Mouse (Mus musculus): ENCODE measurements at regions not wholly inside any gene's neighbourhood (a gene's known extent, or its start where the extent isn't known, plus 50 kb on each side); places are given as distances from the start of the nearest gene placed in this dataset.

DNA sequence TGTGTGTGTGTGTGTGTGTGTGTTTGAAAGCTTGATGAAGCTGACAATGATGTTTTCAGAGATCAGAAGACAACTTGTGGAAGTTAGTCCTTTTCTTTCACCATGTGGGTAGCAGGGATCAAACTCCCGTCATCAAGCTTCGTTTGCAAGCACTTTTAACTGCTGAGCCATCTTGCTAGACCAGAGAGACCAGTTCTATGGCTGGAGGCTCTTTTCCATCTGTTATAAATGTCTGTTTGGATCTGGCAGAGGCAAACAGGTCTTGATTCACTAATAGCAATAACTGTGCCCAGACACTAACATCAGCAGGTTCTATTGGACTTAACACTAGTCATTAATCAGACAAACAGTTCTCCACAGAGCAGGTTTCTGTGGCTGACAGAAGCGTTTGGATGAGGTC, 150.1 kb upstream of the Stmnd1 start:
- DNase-seq (ENCODE audit: low read depth, low spot score): no peak

DNA sequence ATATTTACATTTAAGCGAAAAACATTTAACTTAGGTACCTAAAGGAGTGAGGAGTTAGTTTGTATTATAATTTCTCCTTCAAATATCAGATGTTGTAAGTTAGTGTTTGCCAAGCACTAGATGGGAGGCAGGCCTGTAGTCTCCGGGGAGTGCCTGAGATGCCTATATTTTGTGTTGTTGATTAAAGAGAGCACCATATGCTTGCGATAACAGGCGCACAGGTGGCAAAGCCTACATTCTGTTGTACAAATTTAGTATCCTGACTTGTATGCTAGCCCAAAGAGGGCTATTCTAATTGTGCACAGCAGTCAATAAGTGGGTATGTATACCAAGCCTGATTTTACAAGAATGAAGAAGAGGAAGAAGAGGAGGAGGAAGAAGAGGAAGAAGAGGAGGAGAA, 151.8 kb upstream of the Atxn1 start:
- DNase-seq (ENCODE audit: low read depth, low spot score): peak; percentile 65

DNA sequence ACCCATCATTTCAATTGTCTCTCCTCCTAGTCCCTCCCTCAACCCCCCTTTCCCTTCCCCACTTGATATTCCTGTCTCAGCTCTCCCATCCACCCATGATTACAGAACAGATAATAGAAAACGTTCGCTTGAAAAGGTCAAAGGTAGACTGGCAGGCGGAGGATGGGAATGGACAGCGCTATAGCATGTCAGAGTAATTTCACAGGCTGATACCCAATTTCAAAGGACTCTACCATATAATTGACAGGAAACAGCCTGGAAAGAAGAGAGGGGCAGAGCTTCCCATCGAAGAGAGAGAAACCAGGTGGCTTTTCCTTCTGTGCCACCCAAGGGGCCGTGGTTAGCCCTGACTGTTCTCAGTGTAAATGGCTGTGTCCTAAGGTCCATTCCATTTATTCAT, 140.2 kb upstream of the Atxn1 start:
- no peak for DNase-seq (ENCODE audit: low read depth, low spot score)

GRCm38 (mm10) chr13:46098621-46099020, 133.8 kb upstream of the Atxn1 start:
- DNase-seq (ENCODE audit: low read depth, low spot score): no peak

- DNase-seq (ENCODE audit: low read depth, low spot score): peak; percentile 70
Observed at GRCm38 (mm10) chr13:46098131-46098530, 133.3 kb upstream of the Atxn1 start.

- no peak for DNase-seq (ENCODE audit: low read depth, low spot score)
Observed at GRCm38 (mm10) chr13:46096968-46097367, 132.2 kb upstream of the Atxn1 start.

GRCm38 (mm10) chr13:46096416-46096815, 131.6 kb upstream of the Atxn1 start:
- peak; percentile 75 for DNase-seq (ENCODE audit: low read depth, low spot score)

DNA sequence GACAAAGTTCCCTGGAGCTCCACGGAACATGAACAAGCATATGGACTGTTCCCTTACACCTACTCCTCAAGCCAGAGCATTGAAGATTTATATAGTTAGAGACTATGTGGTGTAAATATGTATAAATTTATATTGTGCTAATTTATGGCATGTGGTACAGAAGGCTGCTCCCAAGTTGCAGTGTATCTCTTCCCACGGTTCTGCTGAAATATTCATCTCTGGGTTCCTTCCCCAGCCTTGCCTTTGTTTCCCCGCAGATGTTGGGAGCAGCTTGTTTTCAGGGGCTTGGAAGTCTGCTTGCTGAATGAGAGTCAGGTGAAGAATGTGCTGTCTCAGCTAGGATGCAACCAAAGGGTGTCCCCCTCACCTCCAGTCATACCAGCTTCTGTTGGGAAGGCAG, 128.0 kb upstream of the Atxn1 start:
- peak; percentile 51 for DNase-seq (ENCODE audit: low read depth, low spot score)

- no peak for DNase-seq (ENCODE audit: low read depth, low spot score)
Observed at GRCm38 (mm10) chr13:46091109-46091508, 126.3 kb upstream of the Atxn1 start.

DNA sequence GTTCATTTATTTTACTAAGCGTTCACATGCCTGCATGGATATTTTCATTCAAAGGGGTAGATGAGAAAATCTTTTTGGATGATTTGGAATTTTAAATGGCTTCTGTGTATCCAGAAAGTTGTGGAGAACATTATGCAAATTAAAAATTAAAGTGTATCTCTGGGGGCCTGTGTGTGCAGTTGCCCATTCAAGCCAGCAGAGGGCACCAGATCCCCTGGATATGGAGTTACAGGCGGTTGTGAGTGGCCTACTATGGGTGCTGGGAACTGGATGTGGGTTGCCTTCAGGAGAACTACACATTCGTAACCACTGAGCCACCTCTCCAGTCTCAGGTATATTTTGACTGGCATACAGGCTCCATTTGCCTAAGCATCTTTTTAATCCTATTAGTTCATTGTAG, 123.4 kb upstream of the Atxn1 start:
- no peak for DNase-seq (ENCODE audit: low read depth, low spot score)

- peak; percentile 67 for DNase-seq (ENCODE audit: low read depth, low spot score)
Observed at GRCm38 (mm10) chr13:46087663-46088062, 122.9 kb upstream of the Atxn1 start.

DNA sequence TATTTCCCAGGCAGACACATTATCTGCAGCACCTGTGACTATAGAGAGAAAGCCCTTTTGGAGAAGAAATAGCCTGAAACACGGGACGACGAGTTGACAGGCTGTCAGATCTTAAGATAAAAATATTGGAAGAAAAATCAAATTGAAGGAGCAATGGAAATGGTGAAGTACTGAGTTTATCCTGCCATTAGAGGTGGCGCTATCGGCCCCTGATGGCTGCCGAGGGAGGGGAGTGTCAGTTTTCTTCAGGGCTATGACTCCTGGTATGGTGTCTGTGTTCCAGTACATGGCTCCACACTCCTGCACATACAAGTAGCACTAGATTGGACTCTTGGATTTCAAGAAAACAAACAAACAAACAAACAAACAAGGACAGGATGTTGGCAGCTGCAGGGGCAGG, 112.1 kb upstream of the Atxn1 start:
- no peak for DNase-seq (ENCODE audit: low read depth, low spot score)

DNA sequence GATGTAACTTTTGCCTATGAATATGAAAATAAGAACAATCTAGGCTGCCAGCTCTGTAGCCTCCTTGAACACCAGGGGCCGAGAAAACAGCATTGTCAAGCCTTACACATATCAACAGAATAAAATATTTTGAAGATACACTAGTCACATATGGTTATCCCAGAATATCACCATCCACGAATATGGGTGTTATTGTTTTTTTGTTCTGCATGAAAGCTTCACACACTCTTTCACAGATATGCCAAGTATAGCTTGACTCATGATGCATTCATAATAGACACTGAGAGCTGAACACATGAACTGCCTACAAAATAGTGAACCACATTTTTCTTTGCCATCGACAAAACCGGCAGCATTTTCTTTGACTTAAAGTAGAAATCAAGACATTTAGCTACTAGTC, 106.9 kb upstream of the Atxn1 start:
- DNase-seq (ENCODE audit: low read depth, low spot score): peak; percentile 51

DNA sequence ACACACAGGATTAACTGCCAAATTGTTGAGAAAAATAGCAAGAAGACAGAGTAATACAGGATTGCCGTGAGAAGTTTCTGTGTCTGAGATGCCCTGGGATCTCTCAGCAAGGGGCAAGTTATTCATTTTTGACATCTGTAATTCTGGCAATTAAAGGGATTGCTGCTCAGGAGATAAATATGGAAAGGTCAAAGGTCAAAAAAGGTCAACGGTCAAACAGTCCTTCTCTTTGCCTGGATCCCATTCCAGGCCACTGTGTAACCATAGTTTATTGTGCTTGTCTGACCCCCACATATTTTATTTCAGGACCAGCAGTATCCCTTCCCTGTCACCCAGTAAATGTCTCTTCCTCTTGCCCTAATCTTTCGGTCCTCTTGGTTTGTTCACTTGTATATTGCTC, 104.8 kb upstream of the Atxn1 start:
- no peak for DNase-seq (ENCODE audit: low read depth, low spot score)

- DNase-seq (ENCODE audit: low read depth, low spot score): no peak
Observed at GRCm38 (mm10) chr13:46062758-46063157, 98.0 kb upstream of the Atxn1 start.

DNA sequence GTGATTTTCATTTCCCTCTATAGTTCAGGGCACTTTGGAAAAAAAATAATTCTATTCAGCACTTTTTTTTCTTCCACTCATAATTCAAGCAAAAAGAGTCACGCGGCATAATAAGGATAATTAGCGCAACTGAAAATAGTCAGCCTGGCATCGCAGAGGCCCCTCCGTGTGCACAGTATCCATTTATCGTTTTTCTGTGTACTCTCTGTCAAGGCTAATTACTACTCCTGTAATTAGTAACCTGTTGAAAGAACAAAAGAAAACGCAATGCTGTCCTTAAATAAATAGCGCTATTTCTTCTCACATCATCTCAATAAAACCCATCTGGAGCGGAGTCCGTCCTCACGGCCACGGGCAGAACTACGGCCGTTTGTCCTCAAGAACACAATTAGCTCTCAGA, 95.1 kb upstream of the Atxn1 start:
- peak; percentile 20 for DNase-seq (ENCODE audit: low read depth, low spot score)

DNA sequence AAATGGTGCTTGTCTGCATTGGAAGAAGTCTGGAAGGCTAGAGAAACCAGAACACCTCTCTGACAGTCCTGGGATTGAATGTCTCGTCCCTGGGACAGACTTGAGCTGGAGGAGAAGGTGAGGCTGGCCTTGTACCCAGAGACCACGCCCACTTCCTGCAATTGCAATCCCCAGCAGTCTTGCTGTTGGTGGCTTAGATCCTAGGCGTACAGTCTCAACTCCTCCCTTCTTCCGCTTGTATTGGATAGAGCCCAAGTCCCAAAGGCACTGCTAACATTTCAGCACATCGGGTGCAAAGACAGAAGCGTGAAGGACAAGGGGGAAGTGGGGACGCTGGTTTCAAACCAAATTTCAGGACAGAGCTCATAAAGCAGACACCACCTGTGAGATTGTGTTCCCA, 94.1 kb upstream of the Atxn1 start:
- DNase-seq (ENCODE audit: low read depth, low spot score): peak; percentile 14

GRCm38 (mm10) chr13:46058341-46058740, 93.5 kb upstream of the Atxn1 start:
- DNase-seq (ENCODE audit: low read depth, low spot score): no peak

- peak; percentile 57 for DNase-seq (ENCODE audit: low read depth, low spot score)
Observed at GRCm38 (mm10) chr13:46055410-46055809, 90.6 kb upstream of the Atxn1 start.

GRCm38 (mm10) chr13:46043568-46043967, 78.8 kb upstream of the Atxn1 start:
- DNase-seq (ENCODE audit: low read depth, low spot score): peak; percentile 75

- peak; percentile 79 for DNase-seq (ENCODE audit: low read depth, low spot score)
Observed at GRCm38 (mm10) chr13:46043016-46043415, 78.2 kb upstream of the Atxn1 start.

- no peak for DNase-seq (ENCODE audit: low read depth, low spot score)
Observed at GRCm38 (mm10) chr13:46042224-46042623, 77.4 kb upstream of the Atxn1 start.

- DNase-seq (ENCODE audit: low read depth, low spot score): no peak
Observed at GRCm38 (mm10) chr13:46041475-46041874, 76.7 kb upstream of the Atxn1 start.

DNA sequence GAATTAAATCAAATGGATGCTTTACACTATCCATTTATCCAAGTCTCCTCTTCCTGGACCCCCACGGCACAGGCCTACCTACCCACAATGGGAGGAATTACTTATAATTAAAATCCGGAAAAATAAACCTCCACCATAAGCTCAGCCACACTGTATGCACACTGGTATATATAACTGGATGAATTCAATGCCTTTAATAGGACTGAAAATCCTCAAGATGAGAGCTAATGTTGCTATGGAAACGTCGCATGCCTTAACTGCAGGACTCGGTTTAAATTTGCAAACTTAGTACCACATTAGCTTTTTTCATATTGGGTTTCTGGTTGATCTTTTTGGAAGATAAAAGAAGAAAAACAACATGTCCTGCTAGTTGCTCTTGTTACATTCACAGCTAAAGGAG, 75.3 kb upstream of the Atxn1 start:
- DNase-seq (ENCODE audit: low read depth, low spot score): peak; percentile 64

Measured in brain, adult 2 months (tissue).